Mouse (Mus musculus): ENCODE results near the gene Ush1c.
A peak's percentile ranks its signal among the peaks of the same experiment; 100 is the strongest.

DNA sequence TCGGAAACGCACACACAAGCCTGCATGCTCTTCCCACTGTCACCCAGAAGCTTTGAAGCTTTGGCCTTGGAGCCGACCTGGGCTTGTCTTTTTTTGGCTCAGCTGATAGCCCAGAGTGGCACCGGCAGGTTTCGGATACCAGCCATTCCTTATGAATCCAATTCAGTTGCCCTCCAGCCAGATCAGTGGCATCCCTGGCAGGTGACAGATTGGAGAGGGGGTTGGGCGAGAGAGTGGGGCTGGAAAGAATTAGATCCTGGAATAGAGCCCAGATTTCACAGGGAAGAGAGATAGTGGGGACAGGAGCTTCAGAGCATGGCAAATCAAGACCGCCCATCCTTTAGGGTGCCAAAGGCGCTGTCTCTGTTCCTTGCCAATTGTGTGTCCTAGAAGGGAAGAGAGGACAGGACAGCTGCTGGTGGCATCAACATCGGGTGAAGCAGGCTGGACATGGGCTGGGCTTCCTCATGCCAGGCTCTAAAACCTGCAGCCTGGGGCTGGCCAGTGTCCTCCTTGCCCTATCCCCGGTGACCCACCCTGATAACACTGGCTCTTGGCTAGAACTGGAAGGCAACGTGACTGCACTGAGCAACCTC, 76.1 kb downstream of the Ush1c start:
- TF ChIP-seq CTCF (IDR thresholded peaks at IDR 0.05; ENCODE audit: low read depth), result no peak
- peak; percentile 22; the same call in 1 of the 2 replicates for TF ChIP-seq EP300 (IDR thresholded peaks at IDR 0.05; ENCODE audit: low read depth)

Data from heart, postnatal 0 days (tissue).